Mouse (Mus musculus): ENCODE measurements around the gene Pank1. TPM values are rescaled to one million over a fixed set of nuclear protein-coding genes. Genes with fewer than 3 reads are reported as not detected.

Pank1 gene
- polyA plus RNA-seq, 1 experiment from 2014 or later = 10.7 TPM

GRCm38 (mm10) chr19:34804531-34804930 is 74.7 kb downstream of the Pank1 start:
- Histone ChIP-seq H3K36me3 (ENCODE audit: control insufficient read depth, insufficient read depth, low read length) (no peaks in the 10 kb centered on the region), H3K9me3 (ENCODE audit: control insufficient read depth, low read length) (no peaks in the 10 kb centered on the region), H3K9ac (replicated peaks; ENCODE audit: low read length) (no peak overlapping the region), H3K27ac (replicated peaks; ENCODE audit: low read depth, low read length) (no peak overlapping the region), H3K27me3 (ENCODE audit: control insufficient read depth, insufficient read depth, low read length) (no peaks in the 10 kb centered on the region), H3K4me1 (ENCODE audit: control insufficient read depth, insufficient read depth, low read length) (no peaks in the 10 kb centered on the region), H3K4me2 (ENCODE audit: low read length) (no peak overlapping the region), H3K4me3 (replicated peaks; ENCODE audit: low read depth, low read length) (no peak overlapping the region)
- 96% methylated on average over 2 of the region's 2 CpGs for WGBS
- DNase-seq (no peak), ATAC-seq (ENCODE audit: low FRiP score, low TSS enrichment) (no peak)

- H3K27me3 ChIP-seq (ENCODE audit: control insufficient read depth, insufficient read depth, low read length) = no peaks in the 10 kb centered on the region
- H3K4me3 ChIP-seq (replicated peaks; ENCODE audit: low read depth, low read length) = no peak overlapping the region
- no peak for DNase-seq
- no peaks in the 10 kb centered on the region for H3K36me3 ChIP-seq (ENCODE audit: control insufficient read depth, insufficient read depth, low read length)
- no peaks in the 10 kb centered on the region for H3K4me1 ChIP-seq (ENCODE audit: control insufficient read depth, insufficient read depth, low read length)
- ATAC-seq (ENCODE audit: low FRiP score, low TSS enrichment) = no peak
- H3K9me3 ChIP-seq (ENCODE audit: control insufficient read depth, low read length) = no peaks in the 10 kb centered on the region
- no peak overlapping the region for H3K4me2 ChIP-seq (ENCODE audit: low read length)
- WGBS = 94% methylated on average over 4 of the region's 4 CpGs
- H3K9ac ChIP-seq (replicated peaks; ENCODE audit: low read length) = no peak overlapping the region
- H3K27ac ChIP-seq (replicated peaks; ENCODE audit: low read depth, low read length) = no peak overlapping the region
These were observed 75.9 kb downstream of the Pank1 start for GRCm38 (mm10) chr19:34803396-34803795.

DNA sequence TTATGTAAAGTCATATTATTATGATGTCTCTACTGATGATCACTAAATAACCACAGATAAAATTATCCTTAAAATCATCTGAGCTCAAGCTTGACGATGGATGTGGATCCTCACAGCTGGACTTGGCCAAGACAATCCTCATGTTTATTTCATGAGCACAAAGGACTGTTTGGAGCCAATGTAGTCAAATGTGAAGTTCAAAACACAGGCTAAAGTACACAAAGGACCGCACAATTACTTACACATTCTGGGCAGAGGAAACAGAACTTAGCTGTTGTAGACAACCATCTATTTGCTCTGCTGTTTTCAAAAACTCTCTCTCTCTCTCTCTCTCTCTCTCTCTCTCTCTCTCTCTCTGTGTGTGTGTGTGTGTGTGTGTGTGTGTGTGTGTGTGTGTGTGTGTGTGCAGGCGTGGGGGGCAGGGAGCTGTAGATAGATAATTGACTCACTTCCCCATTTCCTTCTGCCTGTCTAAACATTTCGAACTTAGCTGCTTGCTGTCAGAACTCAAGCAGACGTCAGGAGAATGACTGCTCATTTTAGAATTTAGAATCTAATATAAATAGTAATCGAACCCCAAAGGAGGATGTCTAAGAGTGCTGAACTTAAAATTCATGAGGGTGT is 79.5 kb downstream of the Pank1 start:
- peak; percentile 32 for DNase-seq
- no peak overlapping the region for H3K27ac ChIP-seq (replicated peaks; ENCODE audit: low read depth, low read length)
- no peak overlapping the region for H3K9ac ChIP-seq (replicated peaks; ENCODE audit: low read length)
- no peaks in the 10 kb centered on the region for H3K4me1 ChIP-seq (ENCODE audit: control insufficient read depth, insufficient read depth, low read length)
- no peaks in the 10 kb centered on the region for H3K36me3 ChIP-seq (ENCODE audit: control insufficient read depth, insufficient read depth, low read length)
- no peak for ATAC-seq (ENCODE audit: low FRiP score, low TSS enrichment)
- no peaks in the 10 kb centered on the region for H3K9me3 ChIP-seq (ENCODE audit: control insufficient read depth, low read length)
- no peaks in the 10 kb centered on the region for H3K27me3 ChIP-seq (ENCODE audit: control insufficient read depth, insufficient read depth, low read length)
- H3K4me2 ChIP-seq (ENCODE audit: low read length) = no peak overlapping the region
- H3K4me3 ChIP-seq (replicated peaks; ENCODE audit: low read depth, low read length) = no peak overlapping the region
- 48% methylated on average over 6 of the region's 6 CpGs for WGBS

- DNase-seq (no peak), ATAC-seq (ENCODE audit: low FRiP score, low TSS enrichment) (no peak)
- Histone ChIP-seq H3K27me3 (ENCODE audit: control insufficient read depth, insufficient read depth, low read length) (no peaks in the 10 kb centered on the region), H3K9me3 (ENCODE audit: control insufficient read depth, low read length) (no peaks in the 10 kb centered on the region), H3K9ac (replicated peaks; ENCODE audit: low read length) (no peak overlapping the region), H3K4me2 (ENCODE audit: low read length) (no peak overlapping the region), H3K4me3 (replicated peaks; ENCODE audit: low read depth, low read length) (no peak overlapping the region), H3K27ac (replicated peaks; ENCODE audit: low read depth, low read length) (no peak overlapping the region), H3K4me1 (ENCODE audit: control insufficient read depth, insufficient read depth, low read length) (no peaks in the 10 kb centered on the region), H3K36me3 (ENCODE audit: control insufficient read depth, insufficient read depth, low read length) (no peaks in the 10 kb centered on the region)
- 77% methylated on average over 4 of the region's 4 CpGs for WGBS
These were observed 82.9 kb downstream of the Pank1 start for GRCm38 (mm10) chr19:34796396-34796795.

DNA sequence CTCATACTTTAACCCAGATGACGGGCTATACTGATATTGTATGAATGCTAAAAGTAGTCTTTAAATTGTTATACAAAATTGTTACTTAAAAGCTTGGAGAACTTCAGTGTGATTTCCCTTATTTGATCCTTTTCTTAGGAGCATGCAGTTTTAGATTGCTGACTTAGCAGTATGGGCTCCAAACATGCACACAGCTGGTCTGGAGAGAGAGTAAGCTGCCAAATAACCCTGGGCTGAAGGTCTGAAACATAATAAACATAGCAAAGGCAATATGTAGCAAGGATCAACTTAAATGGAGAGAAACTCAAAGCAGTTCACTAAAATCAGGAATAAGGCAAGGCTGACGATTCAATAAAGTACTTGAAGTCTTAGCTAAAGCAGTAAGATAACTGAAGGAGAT is 96.8 kb downstream of the Pank1 start:
- Histone ChIP-seq H3K4me3 (replicated peaks; ENCODE audit: low read depth, low read length) (no peak overlapping the region), H3K4me1 (ENCODE audit: control insufficient read depth, insufficient read depth, low read length) (no peaks in the 10 kb centered on the region), H3K9ac (replicated peaks; ENCODE audit: low read length) (no peak overlapping the region), H3K4me2 (ENCODE audit: low read length) (no peak overlapping the region), H3K9me3 (ENCODE audit: control insufficient read depth, low read length) (no peaks in the 10 kb centered on the region), H3K27me3 (ENCODE audit: control insufficient read depth, insufficient read depth, low read length) (no peaks in the 10 kb centered on the region), H3K36me3 (ENCODE audit: control insufficient read depth, insufficient read depth, low read length) (no peaks in the 10 kb centered on the region), H3K27ac (replicated peaks; ENCODE audit: low read depth, low read length) (no peak overlapping the region)
- no peak for ATAC-seq (ENCODE audit: low FRiP score, low TSS enrichment)
- DNase-seq = no peak
- WGBS = 91% methylated on average over 2 of the region's 2 CpGs

DNA sequence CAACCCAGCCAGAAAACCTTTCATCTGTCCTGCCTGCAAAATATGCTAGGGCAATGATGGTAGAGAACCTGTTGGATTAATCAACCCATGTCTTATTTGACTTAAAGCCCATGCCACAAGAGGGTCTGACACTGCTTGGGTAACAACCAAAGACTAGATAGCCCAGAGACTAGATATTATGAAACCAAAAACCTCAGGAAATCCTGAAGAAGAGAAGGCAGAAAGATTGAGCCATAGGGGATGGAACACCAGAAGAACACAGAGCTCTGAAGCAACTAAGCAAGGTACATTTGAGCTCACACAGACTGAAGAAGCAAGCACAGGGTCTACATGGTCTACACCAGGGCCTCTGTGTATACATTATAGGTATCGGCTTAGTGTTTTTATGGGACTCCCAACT is 100.3 kb downstream of the Pank1 start:
- WGBS = 100% methylated on average over 1 of the region's 1 CpGs

GRCm38 (mm10) chr19:34778098-34778497 is 101.2 kb downstream of the Pank1 start:
- Histone ChIP-seq H3K9ac (replicated peaks; ENCODE audit: low read length) (no peak overlapping the region), H3K36me3 (ENCODE audit: control insufficient read depth, insufficient read depth, low read length) (no peaks in the 10 kb centered on the region), H3K4me2 (ENCODE audit: low read length) (no peak overlapping the region), H3K4me1 (ENCODE audit: control insufficient read depth, insufficient read depth, low read length) (no peaks in the 10 kb centered on the region), H3K9me3 (ENCODE audit: control insufficient read depth, low read length) (no peaks in the 10 kb centered on the region), H3K27me3 (ENCODE audit: control insufficient read depth, insufficient read depth, low read length) (no peaks in the 10 kb centered on the region), H3K4me3 (replicated peaks; ENCODE audit: low read depth, low read length) (no peak overlapping the region), H3K27ac (replicated peaks; ENCODE audit: low read depth, low read length) (no peak overlapping the region)
- no peak for DNase-seq
- no peak for ATAC-seq (ENCODE audit: low FRiP score, low TSS enrichment)

More for the DNA sequence above, 100.3 kb downstream of the Pank1 start:
- Histone ChIP-seq H3K27me3 (ENCODE audit: control insufficient read depth, insufficient read depth, low read length) (no peaks in the 10 kb centered on the region), H3K4me1 (ENCODE audit: control insufficient read depth, insufficient read depth, low read length) (no peaks in the 10 kb centered on the region), H3K9me3 (ENCODE audit: control insufficient read depth, low read length) (no peaks in the 10 kb centered on the region), H3K4me2 (ENCODE audit: low read length) (no peak overlapping the region), H3K4me3 (replicated peaks; ENCODE audit: low read depth, low read length) (no peak overlapping the region), H3K9ac (replicated peaks; ENCODE audit: low read length) (no peak overlapping the region), H3K27ac (replicated peaks; ENCODE audit: low read depth, low read length) (no peak overlapping the region), H3K36me3 (ENCODE audit: control insufficient read depth, insufficient read depth, low read length) (no peaks in the 10 kb centered on the region)
- no peak for ATAC-seq (ENCODE audit: low FRiP score, low TSS enrichment)
- no peak for DNase-seq

DNA sequence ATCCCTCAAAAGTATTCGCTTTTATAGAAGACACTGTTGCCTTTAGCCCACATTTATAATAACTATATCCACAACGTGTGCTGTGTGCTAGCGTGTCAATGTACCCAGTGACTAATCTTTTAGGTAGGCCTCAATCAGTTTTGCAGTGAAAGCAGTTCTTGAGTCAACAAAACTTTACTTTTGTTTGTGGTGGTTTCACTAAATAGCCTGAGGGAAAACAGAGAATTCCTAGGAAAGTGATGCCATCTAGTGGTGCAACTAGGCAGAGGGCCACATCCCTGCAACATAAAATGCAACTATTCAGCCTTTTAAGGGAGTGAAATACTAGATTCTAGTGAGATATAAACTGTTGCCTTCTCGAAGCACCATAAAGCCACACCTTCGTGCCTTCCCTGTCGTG is 106.5 kb downstream of the Pank1 start:
- ATAC-seq (ENCODE audit: low FRiP score, low TSS enrichment) = no peak
- H3K4me2 ChIP-seq (ENCODE audit: low read length) = no peak overlapping the region
- 28% methylated on average over 6 of the region's 6 CpGs for WGBS

DNA sequence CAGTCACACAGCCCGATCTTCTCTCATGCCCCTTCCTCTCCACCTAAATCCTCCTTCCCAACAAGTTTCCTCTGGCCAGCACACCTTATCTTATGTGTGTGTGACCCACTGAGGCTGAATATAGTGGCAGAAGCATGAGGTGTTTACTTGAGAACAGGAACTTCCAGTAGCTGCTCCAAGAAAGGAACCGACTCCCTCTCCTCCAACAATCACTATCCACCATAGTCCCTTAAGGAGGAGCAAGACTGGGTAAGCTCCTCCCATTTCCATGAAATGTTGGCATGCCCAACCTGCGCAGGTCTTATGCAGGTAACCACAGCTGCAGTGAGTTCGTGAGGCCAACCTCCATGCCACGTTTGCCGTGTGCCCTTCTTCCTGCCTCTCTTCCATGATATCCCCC is 108.5 kb downstream of the Pank1 start:
- ATAC-seq (ENCODE audit: low FRiP score, low TSS enrichment) = no peak
- H3K27me3 ChIP-seq (ENCODE audit: control insufficient read depth, insufficient read depth, low read length) = no peaks in the 10 kb centered on the region
- WGBS = 88% methylated on average over 6 of the region's 6 CpGs
- no peak overlapping the region for H3K4me2 ChIP-seq (ENCODE audit: low read length)
- H3K27ac ChIP-seq (replicated peaks; ENCODE audit: low read depth, low read length) = no peak overlapping the region
- no peak overlapping the region for H3K9ac ChIP-seq (replicated peaks; ENCODE audit: low read length)
- no peaks in the 10 kb centered on the region for H3K9me3 ChIP-seq (ENCODE audit: control insufficient read depth, low read length)
- no peak overlapping the region for H3K4me3 ChIP-seq (replicated peaks; ENCODE audit: low read depth, low read length)
- no peaks in the 10 kb centered on the region for H3K36me3 ChIP-seq (ENCODE audit: control insufficient read depth, insufficient read depth, low read length)
- no peak for DNase-seq
- H3K4me1 ChIP-seq (ENCODE audit: control insufficient read depth, insufficient read depth, low read length) = no peaks in the 10 kb centered on the region

More for the DNA sequence above, 106.5 kb downstream of the Pank1 start:
- Histone ChIP-seq H3K27me3 (ENCODE audit: control insufficient read depth, insufficient read depth, low read length) (no peaks in the 10 kb centered on the region), H3K9ac (replicated peaks; ENCODE audit: low read length) (no peak overlapping the region), H3K36me3 (ENCODE audit: control insufficient read depth, insufficient read depth, low read length) (no peaks in the 10 kb centered on the region), H3K9me3 (ENCODE audit: control insufficient read depth, low read length) (no peaks in the 10 kb centered on the region), H3K4me3 (replicated peaks; ENCODE audit: low read depth, low read length) (no peak overlapping the region), H3K4me1 (ENCODE audit: control insufficient read depth, insufficient read depth, low read length) (no peaks in the 10 kb centered on the region), H3K27ac (replicated peaks; ENCODE audit: low read depth, low read length) (no peak overlapping the region)
- DNase-seq = peak; percentile 82

All from midbrain, embryonic 14.5 days (tissue).